Mouse (Mus musculus) stomach, embryonic 14.5 days (tissue): ENCODE results near the gene Tfpi. TPM values are rescaled to one million over a fixed set of nuclear protein-coding genes. Genes with fewer than 3 reads are reported as not detected.

Experiments
- ATAC-seq: fragments of 200-750 bp; cut with Nextera tagmentation; 2 replicates; pipeline ENCODE4 v1.8.0; 2017; ENCODE audit warnings: low read depth, moderate TSS enrichment; ENCODE audit not compliant: insufficient number of reproducible peaks, insufficient read depth, low FRiP score
- H3K27ac ChIP-seq: fragments of 300-500 bp; sonication (generic); 2 replicates; pipeline ENCODE4 v1.5.1; 2014; ENCODE audit warnings: mild to moderate bottlenecking, low read length, moderate library complexity, mixed read lengths
- H3K27me3 ChIP-seq: fragments of 300-500 bp; sonication (generic); 2 replicates; pipeline ENCODE4 v1.6.1; 2014; ENCODE audit warnings: low read length, control low read depth, mixed read lengths; ENCODE audit not compliant: control insufficient read depth, insufficient read depth
- H3K36me3 ChIP-seq: fragments of 300-500 bp; sonication (generic); 2 replicates; pipeline ENCODE4 v1.6.1; 2014; ENCODE audit warnings: mild to moderate bottlenecking, control low read depth, low read length, moderate library complexity, mixed read lengths; ENCODE audit not compliant: control insufficient read depth, insufficient read depth
- H3K4me1 ChIP-seq: fragments of 300-500 bp; sonication (generic); 2 replicates; pipeline ENCODE4 v1.6.1; 2014; ENCODE audit warnings: low read length, control low read depth, mixed read lengths; ENCODE audit not compliant: control insufficient read depth, insufficient read depth
- H3K4me2 ChIP-seq: fragments of 300-500 bp; sonication (generic); replicated peaks from 2 replicates; pipeline ENCODE4 v1.6.1; 2014; ENCODE audit warnings: low read depth, low read length, control low read depth
- H3K4me3 ChIP-seq: fragments of 300-500 bp; sonication (generic); 2 replicates; pipeline ENCODE4 v1.5.1; 2014; ENCODE audit warnings: low read depth, low read length, control low read depth
- H3K9ac ChIP-seq: fragments of 300-500 bp; sonication (generic); replicated peaks from 2 replicates; pipeline ENCODE4 v1.6.1; 2014; ENCODE audit warnings: low read depth, mild to moderate bottlenecking, control low read depth, low read length, moderate library complexity, mixed read lengths
- H3K9me3 ChIP-seq: fragments of 300-500 bp; sonication (generic); 2 replicates; pipeline ENCODE4 v1.6.1; 2016; ENCODE audit warnings: low read depth, low read length, control low read depth; ENCODE audit not compliant: control insufficient read depth
- WGBS: fragments of 180-500 bp; shearing (Covaris S2); extraction: QIAGEN DNeasy Blood & Tissue Kit; methylation state at CpG from one replicate; pipeline ENCODE4 v1.1.7; 2014; 5-methylcytosine and 5-hydroxymethylcytosine counted together
- polyA plus RNA-seq: library from polyadenylated mRNA; unstranded; fragments of >200 nt; fragmentation: Nextera tagmentation; extraction: Ambion mirVana; gene quantifications from 2 replicates; pipeline ENCODE4 v1.2.1, GENCODE M21; 2014

Tfpi gene
- polyA plus RNA-seq, 1 experiment from 2014 or later = 49.4 TPM

- Histone ChIP-seq H3K4me1 (no peaks in the 10 kb centered on the region), H3K27ac (no peak overlapping the region), H3K9ac (no peak overlapping the region), H3K27me3 (no peaks in the 10 kb centered on the region), H3K4me2 (no peak overlapping the region), H3K36me3 (no peaks in the 10 kb centered on the region; the same call in 1 of the 2 replicates), H3K9me3 (no peaks in the 10 kb centered on the region; the same call in 1 of the 2 replicates), H3K4me3 (no peak overlapping the region)
- WGBS = 83% methylated on average over 4 of the region's 4 CpGs
- no peak for ATAC-seq
Observed at GRCm38 (mm10) chr2:84467391-84467790, 9.2 kb downstream of the Tfpi start.

GRCm38 (mm10) chr2:84464956-84465355 is 11.6 kb downstream of the Tfpi start:
- H3K36me3 ChIP-seq = no peaks in the 10 kb centered on the region; the same call in 1 of the 2 replicates
- H3K27ac ChIP-seq = no peak overlapping the region
- H3K9ac ChIP-seq = no peak overlapping the region
- ATAC-seq = no peak
- no peaks in the 10 kb centered on the region for H3K4me1 ChIP-seq
- H3K27me3 ChIP-seq = no peaks in the 10 kb centered on the region
- no peaks in the 10 kb centered on the region; the same call in 1 of the 2 replicates for H3K9me3 ChIP-seq
- no peak overlapping the region for H3K4me2 ChIP-seq
- no peak overlapping the region for H3K4me3 ChIP-seq
- 23% methylated on average over 7 of the region's 7 CpGs for WGBS

DNA sequence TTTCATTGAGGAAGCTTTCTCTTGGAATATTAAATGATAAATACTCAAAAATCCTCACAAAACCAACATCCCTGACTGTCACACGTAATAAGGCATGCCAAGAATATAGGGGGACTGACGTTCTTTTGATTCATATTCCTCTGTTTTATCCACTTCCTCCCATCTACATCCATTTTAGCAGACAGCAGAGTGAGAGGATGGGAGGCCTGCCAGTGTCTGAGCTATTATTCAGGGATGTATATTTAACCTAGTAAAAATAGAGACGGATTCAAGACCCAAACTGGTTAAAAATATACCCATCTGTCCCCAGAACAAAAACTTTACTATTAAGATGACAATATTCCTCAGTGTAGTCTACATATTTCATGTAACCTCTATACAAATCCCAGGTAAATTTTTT is 14.2 kb downstream of the Tfpi start:
- Histone ChIP-seq H3K4me3 (no peak overlapping the region), H3K27ac (no peak overlapping the region), H3K36me3 (no peaks in the 10 kb centered on the region; the same call in 1 of the 2 replicates), H3K27me3 (no peaks in the 10 kb centered on the region), H3K9ac (no peak overlapping the region), H3K9me3 (no peaks in the 10 kb centered on the region), H3K4me2 (no peak overlapping the region), H3K4me1 (no peaks in the 10 kb centered on the region)
- no peak for ATAC-seq
- 86% methylated on average over 3 of the region's 3 CpGs for WGBS

DNA sequence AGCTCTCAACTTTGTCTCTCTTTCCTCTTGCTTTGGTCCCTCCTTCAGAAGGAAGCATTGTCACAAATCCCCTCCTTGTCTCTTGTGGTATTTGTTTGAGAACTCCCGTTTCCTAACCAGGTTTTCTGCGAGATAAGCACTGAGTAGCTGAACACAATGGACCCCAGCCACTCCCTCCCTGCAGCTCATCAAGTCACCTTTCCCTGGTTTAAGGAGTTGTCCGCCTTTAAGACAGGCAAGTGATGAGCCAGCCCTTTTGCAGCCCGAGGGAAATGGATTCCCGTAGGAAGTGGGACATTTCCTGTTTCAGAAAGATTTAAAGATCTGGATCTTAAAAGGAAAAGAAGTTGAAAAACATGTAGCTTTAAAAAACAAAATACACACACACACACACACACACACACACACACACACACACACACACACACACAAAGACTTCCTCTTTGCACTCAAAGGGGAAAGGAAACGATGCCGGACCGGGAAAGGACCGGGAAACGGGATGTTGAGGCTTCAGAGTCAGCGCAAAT is 16.9 kb downstream of the Tfpi start:
- Histone ChIP-seq H3K36me3 (no peaks in the 10 kb centered on the region), H3K9ac (no peak overlapping the region), H3K27ac (no peak overlapping the region), H3K4me3 (no peak overlapping the region), H3K4me1 (no peaks in the 10 kb centered on the region), H3K4me2 (no peak overlapping the region), H3K27me3 (no peaks in the 10 kb centered on the region), H3K9me3 (no peaks in the 10 kb centered on the region)
- no peak for ATAC-seq
- 62% methylated on average over 11 of the region's 11 CpGs for WGBS

- Histone ChIP-seq H3K27ac (no peak overlapping the region), H3K9ac (no peak overlapping the region), H3K4me3 (no peak overlapping the region), H3K4me1 (no peaks in the 10 kb centered on the region), H3K4me2 (no peak overlapping the region), H3K27me3 (no peaks in the 10 kb centered on the region), H3K9me3 (no peaks in the 10 kb centered on the region), H3K36me3 (no peaks in the 10 kb centered on the region)
- 77% methylated on average over 6 of the region's 6 CpGs for WGBS
- no peak for ATAC-seq
Observed at GRCm38 (mm10) chr2:84457221-84457620, 19.4 kb downstream of the Tfpi start.

DNA sequence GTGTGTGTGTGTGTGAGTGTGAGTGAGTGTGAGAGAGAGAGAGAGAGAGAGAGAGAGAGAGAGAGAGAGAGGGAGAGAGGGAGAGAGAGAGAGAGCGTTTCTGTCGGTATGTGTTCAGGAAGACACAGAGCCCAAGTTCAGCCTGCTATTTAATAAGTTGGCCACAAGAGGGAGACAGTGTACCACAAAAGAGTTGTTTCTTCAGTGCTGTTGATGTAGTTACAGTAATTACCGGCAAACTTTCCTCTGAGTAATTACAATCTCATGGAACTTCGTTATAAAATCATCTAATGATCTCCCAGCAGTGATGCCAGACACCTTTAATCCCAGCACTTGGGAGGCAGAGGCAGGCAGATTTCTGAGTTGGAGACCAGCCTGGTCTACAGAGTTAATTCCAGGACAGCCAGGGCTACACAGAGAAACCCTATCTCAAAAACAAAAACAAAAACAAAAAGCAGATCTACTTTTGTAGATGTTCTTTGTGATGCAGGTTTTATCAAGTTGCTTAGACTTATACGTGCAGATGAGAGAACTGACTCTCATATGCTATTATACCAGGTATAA is 21.3 kb downstream of the Tfpi start:
- 4% methylated on average over 5 of the region's 5 CpGs for WGBS
- no peak for ATAC-seq
- no peaks in the 10 kb centered on the region for H3K27me3 ChIP-seq
- H3K4me3 ChIP-seq = no peak overlapping the region
- H3K9ac ChIP-seq = no peak overlapping the region
- H3K36me3 ChIP-seq = no peaks in the 10 kb centered on the region
- no peak overlapping the region for H3K4me2 ChIP-seq
- no peak overlapping the region for H3K27ac ChIP-seq
- no peaks in the 10 kb centered on the region for H3K9me3 ChIP-seq
- no peaks in the 10 kb centered on the region for H3K4me1 ChIP-seq

GRCm38 (mm10) chr2:84454551-84455235 is 21.9 kb downstream of the Tfpi start:
- ATAC-seq = no peak
- Histone ChIP-seq H3K4me1 (no peaks in the 10 kb centered on the region), H3K9ac (no peak overlapping the region), H3K27me3 (no peaks in the 10 kb centered on the region), H3K27ac (no peak overlapping the region), H3K4me3 (no peak overlapping the region), H3K4me2 (no peak overlapping the region), H3K9me3 (no peaks in the 10 kb centered on the region), H3K36me3 (no peaks in the 10 kb centered on the region)
- 59% methylated on average over 10 of the region's 10 CpGs for WGBS

DNA sequence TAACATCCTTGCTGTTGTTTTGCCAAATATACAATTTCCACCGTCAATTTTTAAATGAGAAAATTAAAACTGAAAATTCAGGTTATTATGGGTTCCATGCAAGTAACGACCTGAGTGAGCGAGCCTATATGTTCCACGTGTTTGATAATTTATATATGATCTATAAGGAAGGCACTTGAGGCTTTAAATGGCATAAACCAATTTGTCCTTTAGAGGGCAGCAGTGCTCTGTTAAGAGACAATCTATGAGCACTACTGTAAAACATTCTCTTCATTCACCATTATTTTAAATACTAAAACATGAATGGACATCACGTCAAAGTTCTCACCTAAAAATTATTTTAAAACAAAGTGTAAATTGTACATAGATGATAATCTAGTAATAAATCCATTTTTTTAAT is 22.5 kb downstream of the Tfpi start:
- Histone ChIP-seq H3K27ac (no peak overlapping the region), H3K4me3 (no peak overlapping the region), H3K9me3 (no peaks in the 10 kb centered on the region), H3K27me3 (no peaks in the 10 kb centered on the region), H3K4me2 (no peak overlapping the region), H3K4me1 (no peaks in the 10 kb centered on the region), H3K9ac (no peak overlapping the region), H3K36me3 (no peaks in the 10 kb centered on the region)
- ATAC-seq = no peak
- WGBS = 15% methylated on average over 5 of the region's 5 CpGs
